Mouse (Mus musculus) megakaryocyte, embryonic 14.5 days (primary cell): ENCODE measurements around the gene Celf2. TPM values are rescaled to one million over a fixed set of nuclear protein-coding genes. Genes with fewer than 3 reads are reported as not detected.

ENCODE experiments used
- H3K27me3 ChIP-seq: replicated peaks from 2 replicates; pipeline ENCODE3; 2012; ENCODE audit warnings: inconsistent platforms
- H3K36me3 ChIP-seq: replicated peaks from 2 replicates; pipeline ENCODE3; 2012; ENCODE audit warnings: low read length, inconsistent platforms, mixed read lengths
- H3K4me1 ChIP-seq: 2 replicates; pipeline ENCODE4 v1.6.1; 2012; ENCODE audit warnings: inconsistent platforms
- H3K4me3 ChIP-seq: replicated peaks from 2 replicates; pipeline ENCODE3; 2012; ENCODE audit warnings: moderate library complexity, mild to moderate bottlenecking, inconsistent platforms
- H3K9me3 ChIP-seq: 2 replicates; pipeline ENCODE4 v1.6.1; 2012; ENCODE audit warnings: inconsistent platforms
- FLI1 ChIP-seq: IDR thresholded peaks from 2 replicates; pipeline ENCODE4 v1.6.1; 2012; ENCODE audit warnings: low read length, inconsistent platforms, mixed read lengths
- GATA1 ChIP-seq: IDR thresholded peaks from 3 replicates; pipeline ENCODE4 v1.6.1; 2012; ENCODE audit warnings: mixed read lengths, low read length, inconsistent platforms, borderline replicate concordance
- polyA plus RNA-seq: library from polyadenylated mRNA; stranded (reverse); fragments of >175 nt; gene quantifications from 2 replicates; pipeline ENCODE4 v1.2.3, GENCODE M21; 2012; ENCODE audit warnings: low replicate concordance; ENCODE audit not compliant: insufficient read depth

Gene Celf2
- polyA plus RNA-seq, 1 experiment, result 4.8 TPM

- no peaks in the 10 kb centered on the region for H3K36me3 ChIP-seq
- TF ChIP-seq GATA1 (no peak), FLI1 (no peak)
Observed at GRCm38 (mm10) chr2:7056401-7056800, 453.0 kb downstream of the Celf2 start.

GRCm38 (mm10) chr2:7055958-7056357 is 453.4 kb downstream of the Celf2 start:
- H3K4me1 ChIP-seq, result no peaks in the 10 kb centered on the region
- H3K4me3 ChIP-seq, result no peak overlapping the region
- no peak for TF ChIP-seq FLI1
- TF ChIP-seq GATA1, result no peak
- H3K27me3 ChIP-seq, result no peaks in the 10 kb centered on the region
- no peaks in the 10 kb centered on the region for H3K9me3 ChIP-seq
- H3K36me3 ChIP-seq, result no peaks in the 10 kb centered on the region

More at GRCm38 (mm10) chr2:7056401-7056800, 453.0 kb downstream of the Celf2 start:
- H3K9me3 ChIP-seq, result no peaks in the 10 kb centered on the region
- no peaks in the 10 kb centered on the region for H3K4me1 ChIP-seq
- H3K4me3 ChIP-seq, result no peak overlapping the region
- no peaks in the 10 kb centered on the region for H3K27me3 ChIP-seq

GRCm38 (mm10) chr2:7051090-7051489 is 458.3 kb downstream of the Celf2 start:
- Histone ChIP-seq H3K27me3 (no peaks in the 10 kb centered on the region), H3K9me3 (peaks cover 4% of the 10 kb centered on the region; the same call in 1 of the 2 replicates), H3K4me1 (no peaks in the 10 kb centered on the region), H3K4me3 (no peak overlapping the region), H3K36me3 (no peaks in the 10 kb centered on the region)
- TF ChIP-seq GATA1, result no peak
- TF ChIP-seq FLI1, result no peak

- TF ChIP-seq GATA1, result no peak
- no peak for TF ChIP-seq FLI1
- Histone ChIP-seq H3K27me3 (no peaks in the 10 kb centered on the region), H3K4me1 (no peaks in the 10 kb centered on the region), H3K9me3 (peaks cover 4% of the 10 kb centered on the region; the same call in 1 of the 2 replicates), H3K36me3 (no peaks in the 10 kb centered on the region), H3K4me3 (no peak overlapping the region)
Observed at GRCm38 (mm10) chr2:7046155-7046554, 463.2 kb downstream of the Celf2 start.

- Histone ChIP-seq H3K27me3 (no peaks in the 10 kb centered on the region), H3K36me3 (no peaks in the 10 kb centered on the region), H3K4me1 (no peaks in the 10 kb centered on the region), H3K9me3 (peaks cover 4% of the 10 kb centered on the region; the same call in 1 of the 2 replicates), H3K4me3 (no peak overlapping the region)
- TF ChIP-seq GATA1, result no peak
- no peak for TF ChIP-seq FLI1
Observed at GRCm38 (mm10) chr2:7045531-7045930, 463.8 kb downstream of the Celf2 start.

GRCm38 (mm10) chr2:7043770-7044459 is 465.4 kb downstream of the Celf2 start:
- TF ChIP-seq FLI1 (no peak), GATA1 (no peak)
- peaks cover 4% of the 10 kb centered on the region; the same call in 1 of the 2 replicates for H3K9me3 ChIP-seq
- H3K4me3 ChIP-seq, result no peak overlapping the region
- peaks cover 7% of the 10 kb centered on the region; the same call in 1 of the 2 replicates for H3K4me1 ChIP-seq
- no peaks in the 10 kb centered on the region for H3K27me3 ChIP-seq
- no peaks in the 10 kb centered on the region for H3K36me3 ChIP-seq

GRCm38 (mm10) chr2:7040940-7041339 is 468.4 kb downstream of the Celf2 start:
- Histone ChIP-seq H3K4me3 (no peak overlapping the region), H3K36me3 (no peaks in the 10 kb centered on the region), H3K27me3 (no peaks in the 10 kb centered on the region), H3K9me3 (no peaks in the 10 kb centered on the region), H3K4me1 (peaks cover 8% of the 10 kb centered on the region; the same call in 1 of the 2 replicates)
- TF ChIP-seq GATA1, result no peak
- TF ChIP-seq FLI1, result no peak

GRCm38 (mm10) chr2:7038991-7039390 is 470.4 kb downstream of the Celf2 start:
- H3K9me3 ChIP-seq, result no peaks in the 10 kb centered on the region
- no peaks in the 10 kb centered on the region for H3K36me3 ChIP-seq
- H3K27me3 ChIP-seq, result no peaks in the 10 kb centered on the region
- H3K4me3 ChIP-seq, result no peak overlapping the region
- H3K4me1 ChIP-seq, result peaks cover 8% of the 10 kb centered on the region; the same call in 1 of the 2 replicates
- no peak for TF ChIP-seq FLI1
- TF ChIP-seq GATA1, result no peak

GRCm38 (mm10) chr2:7031389-7031788 is 478.0 kb downstream of the Celf2 start:
- TF ChIP-seq FLI1 (no peak), GATA1 (no peak)
- Histone ChIP-seq H3K36me3 (no peaks in the 10 kb centered on the region), H3K4me3 (no peak overlapping the region), H3K27me3 (no peaks in the 10 kb centered on the region), H3K4me1 (no peaks in the 10 kb centered on the region), H3K9me3 (no peaks in the 10 kb centered on the region)

- H3K4me3 ChIP-seq, result no peak overlapping the region
- no peaks in the 10 kb centered on the region for H3K4me1 ChIP-seq
- no peaks in the 10 kb centered on the region for H3K27me3 ChIP-seq
- H3K9me3 ChIP-seq, result no peaks in the 10 kb centered on the region
- TF ChIP-seq FLI1 (no peak), GATA1 (no peak)
- H3K36me3 ChIP-seq, result no peaks in the 10 kb centered on the region
Observed at GRCm38 (mm10) chr2:7026737-7027136, 482.6 kb downstream of the Celf2 start.

- H3K4me3 ChIP-seq, result no peak overlapping the region
- H3K27me3 ChIP-seq, result no peaks in the 10 kb centered on the region
- H3K36me3 ChIP-seq, result no peaks in the 10 kb centered on the region
- TF ChIP-seq FLI1 (no peak), GATA1 (no peak)
- peaks cover 4% of the 10 kb centered on the region; the same call in 1 of the 2 replicates for H3K9me3 ChIP-seq
- H3K4me1 ChIP-seq, result no peaks in the 10 kb centered on the region
Observed at GRCm38 (mm10) chr2:7025594-7025993, 483.8 kb downstream of the Celf2 start.
